Mouse (Mus musculus) lung, adult 2 months (tissue): Measurements from ENCODE around the gene Pdpk1.

ENCODE experiments used
- CTCF ChIP-seq: fragments of 200-500 bp; IDR thresholded peaks from 2 replicates; pipeline ENCODE4 v1.5.1; 2011; ENCODE audit warnings: mild to moderate bottlenecking, low read length, control low read depth; ENCODE audit not compliant: insufficient read depth
- POLR2A ChIP-seq: fragments of 200-500 bp; IDR thresholded peaks from 2 replicates; pipeline ENCODE4 v1.6.1; 2011; ENCODE audit warnings: low read depth, mild to moderate bottlenecking, control low read depth, low read length, borderline replicate concordance; ENCODE audit errors: extremely low read depth

DNA sequence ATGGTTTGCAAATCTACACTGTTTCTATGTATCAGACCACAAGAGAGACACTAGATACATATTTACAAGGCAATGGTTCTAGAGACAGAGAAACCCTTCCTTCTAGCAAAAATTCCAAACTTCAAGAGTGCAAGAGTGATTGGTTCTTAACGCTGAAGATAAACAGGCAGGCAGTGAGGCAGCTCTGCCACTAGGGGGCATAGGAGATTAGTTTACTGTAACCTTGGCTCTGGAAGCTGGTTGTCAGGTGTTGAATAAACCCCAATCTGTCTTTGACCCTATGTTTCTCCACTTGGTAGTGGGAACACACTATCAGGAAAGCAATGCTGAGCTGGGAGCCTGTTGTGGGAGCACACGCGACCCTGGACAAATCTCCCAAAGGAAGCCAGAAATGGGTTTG is 22.7 kb upstream of the Pdpk1 start:
- TF ChIP-seq POLR2A (no peak), CTCF (peak; percentile 77)
